Mouse (Mus musculus) midbrain, embryonic 12.5 days (tissue): Measurements from ENCODE around the gene 1700003F12Rik. TPM values are rescaled to one million over a fixed set of nuclear protein-coding genes. Genes with fewer than 3 reads are reported as not detected.

Experiments used
- ATAC-seq: fragments of 200-750 bp; cut with Nextera tagmentation; 2 replicates; pipeline ENCODE4 v1.8.0; 2017; ENCODE audit warnings: low read depth, moderate TSS enrichment, moderate library complexity; ENCODE audit not compliant: low FRiP score
- H3K27ac ChIP-seq: fragments of 300-500 bp; sonication (generic); replicated peaks from 2 replicates; pipeline ENCODE4 v1.5.1; 2016; ENCODE audit warnings: mild to moderate bottlenecking
- H3K27me3 ChIP-seq: fragments of 300-500 bp; sonication (generic); 2 replicates; pipeline ENCODE4 v1.6.1; 2016; ENCODE audit warnings: mild to moderate bottlenecking
- H3K36me3 ChIP-seq: fragments of 300-500 bp; sonication (generic); 2 replicates; pipeline ENCODE4 v1.6.1; 2016
- H3K4me1 ChIP-seq: fragments of 300-500 bp; sonication (generic); 2 replicates; pipeline ENCODE4 v1.6.1; 2016
- H3K4me2 ChIP-seq: fragments of 300-500 bp; sonication (generic); replicated peaks from 2 replicates; pipeline ENCODE4 v1.6.1; 2016; ENCODE audit warnings: mild to moderate bottlenecking, moderate library complexity
- H3K4me3 ChIP-seq: fragments of 300-500 bp; sonication (generic); 2 replicates; pipeline ENCODE4 v1.5.1; 2016; ENCODE audit warnings: mild to moderate bottlenecking
- H3K9ac ChIP-seq: fragments of 300-500 bp; sonication (generic); replicated peaks from 2 replicates; pipeline ENCODE4 v1.6.1; 2016; ENCODE audit warnings: mild to moderate bottlenecking, moderate library complexity
- H3K9me3 ChIP-seq: fragments of 300-500 bp; sonication (generic); 2 replicates; pipeline ENCODE4 v1.6.1; 2016; ENCODE audit warnings: mild to moderate bottlenecking
- WGBS: fragments of 180-500 bp; shearing (Covaris S2); methylation state at CpG from one replicate; pipeline ENCODE4 v1.1.7; 2016; 5-methylcytosine and 5-hydroxymethylcytosine counted together
- polyA plus RNA-seq: library from polyadenylated mRNA; unstranded; fragments of >200 nt; fragmentation: Nextera tagmentation; extraction: Ambion mirVana; gene quantifications from 2 replicates; pipeline ENCODE4 v1.2.1, GENCODE M21; 2016

The 1700003F12Rik gene
- polyA plus RNA-seq, 1 experiment from 2014 or later: 3.3 TPM

DNA sequence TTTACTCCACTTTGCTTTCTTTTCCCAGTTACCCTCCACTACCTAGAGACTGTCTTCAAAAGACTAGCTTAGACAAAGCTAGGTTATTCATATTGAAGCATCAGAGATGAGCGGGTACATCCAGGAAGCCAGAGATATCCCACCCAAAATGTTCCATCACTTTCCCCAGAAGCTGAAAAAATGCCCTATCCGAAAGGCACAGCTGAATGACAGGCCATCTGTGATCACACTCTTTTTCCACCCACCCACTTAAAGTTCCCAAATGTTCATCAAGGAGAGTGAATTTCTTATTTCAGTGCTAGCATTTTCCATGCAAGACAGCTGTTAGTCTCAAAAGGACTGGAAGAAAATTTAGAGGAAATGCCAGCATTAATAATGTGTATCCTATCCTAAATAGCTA lies 21.6 kb upstream of the 1700003F12Rik start:
- WGBS: 94% methylated on average over 2 of the region's 2 CpGs
- H3K27me3 ChIP-seq: no peaks in the 10 kb centered on the region
- no peak overlapping the region for H3K4me2 ChIP-seq
- no peak for ATAC-seq
- no peak overlapping the region for H3K4me3 ChIP-seq
- no peak overlapping the region for H3K27ac ChIP-seq
- no peaks in the 10 kb centered on the region for H3K9me3 ChIP-seq
- peaks cover 76% of the 10 kb centered on the region for H3K36me3 ChIP-seq
- no peak overlapping the region for H3K9ac ChIP-seq
- H3K4me1 ChIP-seq: no peaks in the 10 kb centered on the region; the same call in 1 of the 2 replicates

DNA sequence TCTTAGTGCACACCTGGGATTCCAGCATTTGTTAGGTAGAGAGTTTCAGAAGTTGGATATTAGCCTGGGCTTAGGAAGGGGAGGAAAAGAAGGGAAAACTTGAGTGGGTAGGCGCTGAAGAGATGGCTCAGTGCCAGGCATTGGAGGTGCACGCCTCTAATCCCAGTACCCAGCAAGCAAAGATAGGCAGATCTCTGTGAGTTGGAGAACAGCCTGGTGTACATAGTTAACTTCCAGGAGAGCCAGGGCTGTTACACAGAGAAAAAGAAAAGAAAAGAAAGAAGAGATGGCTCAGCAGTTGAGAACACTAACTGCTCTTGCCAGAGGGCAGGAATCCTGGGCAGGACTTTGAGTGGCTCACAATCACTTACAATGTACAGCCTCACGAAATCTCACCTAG lies 20.4 kb upstream of the 1700003F12Rik start:
- H3K4me3 ChIP-seq: no peak overlapping the region
- H3K9me3 ChIP-seq: no peaks in the 10 kb centered on the region
- WGBS: 88% methylated on average over 3 of the region's 3 CpGs
- H3K36me3 ChIP-seq: peaks cover 77% of the 10 kb centered on the region
- H3K27me3 ChIP-seq: no peaks in the 10 kb centered on the region
- 0 out of 2 replicates have a peak overlapping the region, but pooled peaks have one; percentile 10 for H3K27ac ChIP-seq
- ATAC-seq: no peak
- no peak overlapping the region for H3K9ac ChIP-seq
- no peaks in the 10 kb centered on the region; the same call in 1 of the 2 replicates for H3K4me1 ChIP-seq
- no peak overlapping the region for H3K4me2 ChIP-seq

DNA sequence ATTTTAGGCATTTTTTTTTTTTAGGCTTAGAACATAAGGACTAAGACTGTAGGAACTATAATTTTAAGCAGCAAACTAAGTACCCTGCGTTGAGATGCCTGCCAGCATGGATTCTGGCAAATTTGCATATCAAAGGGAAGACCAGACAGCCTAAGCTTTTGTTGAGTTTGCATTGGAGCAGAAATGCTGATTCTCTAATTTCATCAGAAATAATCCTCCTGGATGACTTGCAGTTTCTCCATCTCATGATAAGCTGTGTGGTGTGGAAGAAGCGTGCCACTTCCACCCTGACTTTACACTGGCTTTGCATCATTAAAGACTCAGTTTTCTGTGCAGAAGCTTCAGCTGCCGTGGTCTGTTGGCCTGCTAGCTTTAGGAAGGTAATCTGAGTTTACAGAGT lies 14.0 kb upstream of the 1700003F12Rik start:
- Histone ChIP-seq H3K27me3 (no peaks in the 10 kb centered on the region), H3K36me3 (peaks cover 68% of the 10 kb centered on the region), H3K9me3 (no peaks in the 10 kb centered on the region), H3K4me2 (no peak overlapping the region), H3K9ac (no peak overlapping the region), H3K4me3 (no peak overlapping the region), H3K27ac (peak overlapping the region; percentile 10; the same call in 1 of the 2 replicates), H3K4me1 (peaks cover 7% of the 10 kb centered on the region; the same call in 1 of the 2 replicates)
- ATAC-seq: no peak
- 23% methylated on average over 3 of the region's 3 CpGs for WGBS

- ATAC-seq: no peak
- WGBS: 92% methylated on average over 12 of the region's 12 CpGs
These were observed 12.1 kb upstream of the 1700003F12Rik start for GRCm38 (mm10) chr2:154534704-154535270.

DNA sequence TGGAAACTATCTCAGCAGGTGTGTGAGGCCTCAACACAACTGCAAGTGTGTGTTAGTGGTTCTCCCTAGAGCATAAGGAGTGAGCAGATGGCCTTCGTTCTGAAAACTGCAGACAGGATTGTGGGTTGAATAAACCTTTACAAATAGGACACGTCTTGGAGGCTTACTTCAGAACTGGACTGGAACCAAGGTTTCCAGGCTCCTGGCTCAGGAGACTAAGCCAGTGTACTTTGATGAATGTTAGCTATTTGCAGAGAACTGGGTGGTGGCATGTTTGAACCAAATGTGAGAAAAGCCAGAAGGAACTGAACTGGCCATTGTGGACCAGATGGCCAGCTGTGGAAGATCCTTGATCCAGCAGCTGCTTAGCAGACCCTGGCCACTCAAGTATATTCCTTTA lies 8.6 kb upstream of the 1700003F12Rik start:
- H3K9ac ChIP-seq: no peak overlapping the region
- no peak for ATAC-seq
- H3K4me1 ChIP-seq: peaks cover 4% of the 10 kb centered on the region; the same call in 1 of the 2 replicates
- no peak overlapping the region for H3K4me2 ChIP-seq
- H3K9me3 ChIP-seq: no peaks in the 10 kb centered on the region
- no peak overlapping the region for H3K4me3 ChIP-seq
- peaks cover 43% of the 10 kb centered on the region for H3K36me3 ChIP-seq
- H3K27me3 ChIP-seq: no peaks in the 10 kb centered on the region
- peak overlapping the region; percentile 50 for H3K27ac ChIP-seq
- 69% methylated on average over 2 of the region's 2 CpGs for WGBS

More at GRCm38 (mm10) chr2:154534704-154535270, 12.1 kb upstream of the 1700003F12Rik start:
- Histone ChIP-seq H3K4me1 (peaks cover 11% of the 10 kb centered on the region; the same call in 1 of the 2 replicates), H3K9ac (no peak overlapping the region), H3K9me3 (no peaks in the 10 kb centered on the region), H3K4me3 (no peak overlapping the region), H3K27me3 (no peaks in the 10 kb centered on the region), H3K4me2 (no peak overlapping the region), H3K27ac (no peak overlapping the region), H3K36me3 (peaks cover 59% of the 10 kb centered on the region)

DNA sequence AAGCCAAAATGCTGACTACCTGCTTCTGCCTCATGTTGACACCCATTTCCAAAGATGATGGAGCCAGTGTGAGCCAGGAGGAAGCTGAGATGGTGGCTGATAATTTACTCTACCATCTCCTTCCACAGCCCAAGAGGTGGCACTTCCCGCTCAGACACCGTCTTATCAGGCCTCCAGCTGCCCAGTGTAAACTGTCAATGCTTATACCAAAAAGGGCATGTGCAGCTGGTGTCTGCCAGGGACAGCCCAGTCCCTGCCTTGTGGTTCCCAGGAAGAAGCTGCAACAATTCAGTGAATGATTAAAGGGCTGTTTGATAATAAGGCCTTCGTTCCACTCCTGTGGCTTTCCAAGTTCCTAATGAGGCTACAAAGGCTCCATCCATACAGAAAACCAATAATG lies 8.2 kb upstream of the 1700003F12Rik start:
- Histone ChIP-seq H3K9ac (no peak overlapping the region), H3K27ac (peak overlapping the region; percentile 50)

GRCm38 (mm10) chr2:154539720-154540119 lies 7.2 kb upstream of the 1700003F12Rik start:
- no peak overlapping the region for H3K9ac ChIP-seq
- H3K9me3 ChIP-seq: no peaks in the 10 kb centered on the region
- 81% methylated on average over 3 of the region's 3 CpGs for WGBS
- no peak for ATAC-seq
- no peaks in the 10 kb centered on the region for H3K27me3 ChIP-seq
- H3K4me1 ChIP-seq: peaks cover 4% of the 10 kb centered on the region; the same call in 1 of the 2 replicates
- H3K27ac ChIP-seq: no peak overlapping the region; the same call in 1 of the 2 replicates
- no peak overlapping the region for H3K4me3 ChIP-seq
- no peak overlapping the region for H3K4me2 ChIP-seq
- peaks cover 36% of the 10 kb centered on the region for H3K36me3 ChIP-seq

More for the DNA sequence above, 8.2 kb upstream of the 1700003F12Rik start:
- no peaks in the 10 kb centered on the region for H3K27me3 ChIP-seq
- H3K36me3 ChIP-seq: peaks cover 43% of the 10 kb centered on the region
- no peaks in the 10 kb centered on the region for H3K9me3 ChIP-seq
- H3K4me1 ChIP-seq: peaks cover 4% of the 10 kb centered on the region; the same call in 1 of the 2 replicates
- H3K4me3 ChIP-seq: no peak overlapping the region
- no peak for ATAC-seq
- no peak overlapping the region for H3K4me2 ChIP-seq
- WGBS: 62% methylated on average over 3 of the region's 3 CpGs

DNA sequence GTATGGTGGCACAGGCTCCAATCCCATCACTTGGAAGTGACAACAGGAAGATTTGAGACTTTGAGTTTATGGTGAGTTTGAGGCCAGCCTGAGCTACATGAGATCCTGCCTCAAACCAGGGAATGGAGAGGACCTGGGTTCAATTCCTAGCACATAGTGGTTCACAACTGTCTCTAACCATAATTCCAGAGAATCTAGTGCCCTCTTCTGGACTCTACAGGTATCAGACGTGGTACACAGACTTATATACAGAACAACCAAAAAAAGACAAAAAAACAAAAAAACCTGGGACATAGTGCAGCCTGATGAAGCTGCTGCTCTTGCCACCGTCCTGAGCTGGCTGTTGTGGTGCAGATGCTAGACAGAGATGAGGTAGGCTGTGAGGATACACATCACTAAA lies 5.3 kb upstream of the 1700003F12Rik start:
- no peak overlapping the region for H3K4me3 ChIP-seq
- H3K4me1 ChIP-seq: peaks cover 4% of the 10 kb centered on the region; the same call in 1 of the 2 replicates
- no peak overlapping the region for H3K9ac ChIP-seq
- no peaks in the 10 kb centered on the region for H3K9me3 ChIP-seq
- no peaks in the 10 kb centered on the region for H3K27me3 ChIP-seq
- H3K27ac ChIP-seq: no peak overlapping the region
- H3K36me3 ChIP-seq: peaks cover 19% of the 10 kb centered on the region; the same call in 1 of the 2 replicates
- no peak overlapping the region for H3K4me2 ChIP-seq
- ATAC-seq: no peak
- 83% methylated on average over 2 of the region's 2 CpGs for WGBS

DNA sequence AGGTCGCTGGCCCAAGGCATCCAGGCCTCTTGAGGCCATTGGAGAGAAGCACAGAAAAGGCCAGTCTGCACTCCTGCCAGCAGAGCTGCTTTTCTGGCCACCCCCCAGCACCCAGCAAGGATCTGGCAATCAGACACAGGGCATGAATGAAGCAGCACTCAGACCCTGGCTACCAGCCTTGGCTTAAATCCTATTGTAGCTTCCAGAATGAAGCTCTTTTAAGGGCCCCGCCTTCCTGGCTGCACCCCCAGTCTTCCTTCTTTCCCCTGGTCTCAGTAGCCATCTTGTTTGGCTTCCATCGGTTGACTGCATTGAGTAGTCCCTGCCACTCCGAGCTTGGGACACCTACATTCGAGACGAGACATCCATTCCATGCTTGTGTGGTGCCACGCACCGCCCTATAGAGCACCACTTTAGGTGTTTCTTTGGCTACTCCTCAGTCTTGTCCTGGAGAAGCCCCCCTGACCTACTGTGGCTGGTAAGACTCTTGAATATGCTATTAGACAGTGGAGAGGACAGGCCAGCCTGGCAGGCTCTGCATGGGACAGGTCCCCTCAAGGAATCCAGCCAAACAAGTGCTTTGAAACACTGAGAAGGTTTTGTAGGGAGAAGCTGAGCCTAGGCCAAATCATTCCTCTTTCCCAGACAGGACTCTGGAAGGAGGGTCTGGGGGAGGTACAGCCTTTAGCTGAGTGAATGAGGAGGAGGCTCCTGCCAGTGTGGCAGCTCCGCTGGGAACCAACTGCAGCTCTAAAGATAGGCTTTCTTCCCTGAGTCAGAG lies 3.1 kb upstream of the 1700003F12Rik start:
- WGBS: 80% methylated on average over 9 of the region's 9 CpGs
- Histone ChIP-seq H3K27ac (peak overlapping the region; percentile 15; the same call in 1 of the 2 replicates), H3K4me2 (no peak overlapping the region), H3K9ac (no peak overlapping the region), H3K9me3 (no peaks in the 10 kb centered on the region), H3K27me3 (0 out of 2 replicates have a peak, but pooled peaks cover 4% of the 10 kb centered on the region), H3K4me1 (peaks cover 7% of the 10 kb centered on the region; the same call in 1 of the 2 replicates), H3K4me3 (no peak overlapping the region), H3K36me3 (0 out of 2 replicates have a peak, but pooled peaks cover 1% of the 10 kb centered on the region)
- no peak for ATAC-seq

DNA sequence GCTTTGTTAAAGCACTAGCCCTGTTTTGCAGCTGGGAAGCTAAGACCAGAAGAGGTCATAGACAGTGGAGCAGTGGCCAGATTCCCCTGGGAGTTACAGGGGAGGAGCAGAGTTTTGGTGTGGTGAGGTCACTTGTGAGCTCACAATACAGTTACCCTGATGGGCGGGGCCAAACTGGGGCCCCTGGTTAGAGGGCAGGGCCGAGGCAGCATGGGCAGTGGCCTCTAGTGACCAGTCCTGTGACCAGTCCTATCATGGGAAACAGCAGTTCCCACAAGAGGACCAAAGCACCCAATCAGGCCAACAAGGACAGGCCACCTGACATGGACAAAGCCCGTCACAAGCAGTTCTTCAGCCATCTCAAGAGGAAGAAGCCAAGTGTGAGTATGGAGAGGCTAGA lies 1.8 kb downstream of the 1700003F12Rik start:
- 51% methylated on average over 3 of the region's 3 CpGs for WGBS
- ATAC-seq: no peak
- no peak overlapping the region for H3K27ac ChIP-seq
- peaks cover 32% of the 10 kb centered on the region for H3K4me1 ChIP-seq
- no peak overlapping the region for H3K9ac ChIP-seq
- H3K4me3 ChIP-seq: no peak overlapping the region
- H3K36me3 ChIP-seq: no peaks in the 10 kb centered on the region
- peak overlapping the region; percentile 70; the same call in 1 of the 2 replicates for H3K4me2 ChIP-seq
- peaks cover 44% of the 10 kb centered on the region for H3K27me3 ChIP-seq
- H3K9me3 ChIP-seq: no peaks in the 10 kb centered on the region

- peaks cover 32% of the 10 kb centered on the region for H3K4me1 ChIP-seq
- H3K27me3 ChIP-seq: peaks cover 44% of the 10 kb centered on the region
- H3K9ac ChIP-seq: peak overlapping the region; percentile 45
- no peaks in the 10 kb centered on the region for H3K36me3 ChIP-seq
- WGBS: 2% methylated on average over 48 of the region's 48 CpGs
- 0 out of 2 replicates have a peak overlapping the region, but pooled peaks have one; percentile 7 for H3K27ac ChIP-seq
- H3K4me3 ChIP-seq: peak overlapping the region; percentile 39
- peak; percentile 83 for ATAC-seq
- no peaks in the 10 kb centered on the region for H3K9me3 ChIP-seq
- H3K4me2 ChIP-seq: peak overlapping the region; percentile 70
These were observed 2.4 kb downstream of the 1700003F12Rik start for GRCm38 (mm10) chr2:154549127-154549885.
